Mouse (Mus musculus) C2C12 (cell line): ENCODE results near the gene Tekt4. TPM values are rescaled to one million over a fixed set of nuclear protein-coding genes. Genes with fewer than 3 reads are reported as not detected.

Experiments used
- H3K27me3 ChIP-seq: one replicate; pipeline ENCODE4 v1.6.1; 2011; ENCODE audit not compliant: control insufficient read depth, insufficient read depth, insufficient read length
- H3K36me3 ChIP-seq: one replicate; pipeline ENCODE4 v1.6.1; 2011; ENCODE audit not compliant: control insufficient read depth, insufficient read depth
- H3K4me3 ChIP-seq: one replicate; pipeline ENCODE4 v1.5.1; 2011; ENCODE audit warnings: mild to moderate bottlenecking, control low read depth; ENCODE audit not compliant: poor library complexity, insufficient read depth, severe bottlenecking
- H3K79me2 ChIP-seq: one replicate; pipeline ENCODE4 v1.6.1; 2011; ENCODE audit not compliant: control insufficient read depth, insufficient read depth
- H3K79me3 ChIP-seq: one replicate; pipeline ENCODE4 v1.6.1; 2011; ENCODE audit warnings: low read depth, control low read depth
- H3ac ChIP-seq: one replicate; pipeline ENCODE3; 2011; ENCODE audit warnings: low read depth; ENCODE audit not compliant: control insufficient read depth, insufficient read length
- CEBPB ChIP-seq: IDR thresholded peaks from one replicate; pipeline ENCODE4 v1.6.1; 2011; ENCODE audit warnings: low read depth, mild to moderate bottlenecking, control low read depth, moderate library complexity
- CTCF ChIP-seq: IDR thresholded peaks from one replicate; pipeline ENCODE4 v1.5.1; 2011; ENCODE audit not compliant: control insufficient read depth, insufficient read depth, insufficient read length
- FOSL1 ChIP-seq: IDR thresholded peaks from one replicate; pipeline ENCODE4 v1.8.0; 2011; ENCODE audit warnings: mild to moderate bottlenecking, low read length; ENCODE audit not compliant: poor library complexity, insufficient read depth, severe bottlenecking
- MAX ChIP-seq: IDR thresholded peaks from one replicate; pipeline ENCODE4 v1.6.1; 2011; ENCODE audit warnings: mild to moderate bottlenecking, control low read depth
- MYOD1 ChIP-seq: IDR thresholded peaks from one replicate; pipeline ENCODE4 v1.6.1; 2011; ENCODE audit warnings: low read depth; ENCODE audit not compliant: control insufficient read depth, insufficient read length
- MYOG ChIP-seq: IDR thresholded peaks from one replicate; pipeline ENCODE4 v1.6.1; 2011; ENCODE audit not compliant: control insufficient read depth, insufficient read length; ENCODE audit errors: extremely low read depth
- USF1 ChIP-seq: IDR thresholded peaks from one replicate; pipeline ENCODE4 v1.6.1; 2011; ENCODE audit warnings: low read depth, mild to moderate bottlenecking, control low read depth, moderate library complexity
- polyA plus RNA-seq: library from polyadenylated mRNA; unstranded; fragments of >200 nt; fragmentation: generic; extraction: Trizol; gene quantifications from one replicate; pipeline ENCODE4 v1.2.1, GENCODE M21; 2012; ENCODE audit warnings: missing spikeins

Gene Tekt4
- polyA plus RNA-seq, 1 experiment = not detected

DNA sequence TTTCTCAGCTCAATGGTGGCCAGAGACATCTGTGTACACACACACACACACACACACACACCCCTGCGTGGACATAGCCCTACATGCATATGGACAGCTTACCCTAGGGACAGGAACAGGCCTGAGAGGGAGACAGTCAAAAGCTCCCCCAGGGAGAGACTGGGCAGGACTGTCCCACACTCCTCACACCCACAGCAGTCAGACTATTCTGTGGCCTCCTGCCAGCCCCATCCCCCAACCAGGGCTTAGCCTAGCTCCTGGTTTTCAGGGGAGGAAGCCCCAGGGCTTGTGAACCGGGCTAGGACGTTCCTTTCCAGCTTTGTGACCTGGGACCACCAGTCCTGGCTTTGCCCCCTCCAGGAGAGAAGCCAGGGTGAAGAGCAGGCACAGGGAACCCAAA, 38.2 kb upstream of the Tekt4 start:
- Histone ChIP-seq H3K79me2 (no peaks in the 10 kb centered on the region), H3K79me3 (no peaks in the 10 kb centered on the region), H3K27me3 (peaks cover 4% of the 10 kb centered on the region), H3K4me3 (no peak overlapping the region), H3K36me3 (no peaks in the 10 kb centered on the region), H3ac (no peak overlapping the region)
- TF ChIP-seq FOSL1 (no peak), CEBPB (no peak)

DNA sequence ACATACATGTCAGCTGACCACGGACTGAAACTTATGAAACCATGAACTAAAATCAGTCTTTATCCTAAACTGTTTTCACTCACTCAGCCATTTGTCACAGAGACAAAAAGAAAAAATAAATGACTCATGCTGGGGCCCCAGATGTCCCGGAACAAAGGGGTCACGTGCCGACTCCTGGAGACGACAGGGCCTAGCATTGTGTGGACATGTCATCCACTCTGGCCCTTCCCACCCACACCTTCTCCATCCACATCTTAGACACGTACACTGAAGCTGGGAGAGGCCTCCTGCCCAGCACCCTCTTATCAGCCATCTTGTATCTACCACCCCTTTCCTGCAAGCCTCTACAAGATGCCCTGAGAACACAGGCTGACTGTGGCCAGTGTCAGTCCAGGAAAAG, 36.4 kb upstream of the Tekt4 start:
- H3K79me3 ChIP-seq = no peaks in the 10 kb centered on the region
- peaks cover 9% of the 10 kb centered on the region for H3K27me3 ChIP-seq
- TF ChIP-seq USF1 (peak; percentile 67), MYOG (no peak)
- H3ac ChIP-seq = no peak overlapping the region
- no peaks in the 10 kb centered on the region for H3K36me3 ChIP-seq
- no peak overlapping the region for H3K4me3 ChIP-seq
- no peaks in the 10 kb centered on the region for H3K79me2 ChIP-seq

GRCm38 (mm10) chr17:25418926-25419325, 35.5 kb upstream of the Tekt4 start:
- TF ChIP-seq MYOG (no peak), USF1 (no peak), MAX (no peak), MYOD1 (no peak), FOSL1 (no peak), CTCF (no peak), CEBPB (no peak)
- no peak overlapping the region for H3ac ChIP-seq
- H3K4me3 ChIP-seq = no peak overlapping the region
- no peaks in the 10 kb centered on the region for H3K79me3 ChIP-seq
- H3K27me3 ChIP-seq = peaks cover 17% of the 10 kb centered on the region
- no peaks in the 10 kb centered on the region for H3K79me2 ChIP-seq
- no peaks in the 10 kb centered on the region for H3K36me3 ChIP-seq

- TF ChIP-seq CEBPB = no peak
- TF ChIP-seq USF1 = no peak
- TF ChIP-seq MAX = no peak
- no peak for TF ChIP-seq MYOD1
- no peak for TF ChIP-seq CTCF
- no peak for TF ChIP-seq MYOG
- TF ChIP-seq FOSL1 = no peak
- no peaks in the 10 kb centered on the region for H3K79me2 ChIP-seq
- H3K36me3 ChIP-seq = no peaks in the 10 kb centered on the region
- H3K79me3 ChIP-seq = no peaks in the 10 kb centered on the region
- H3K27me3 ChIP-seq = peaks cover 32% of the 10 kb centered on the region
- H3ac ChIP-seq = no peak overlapping the region
- H3K4me3 ChIP-seq = no peak overlapping the region
Observed at GRCm38 (mm10) chr17:25420998-25421397, 33.4 kb upstream of the Tekt4 start.

DNA sequence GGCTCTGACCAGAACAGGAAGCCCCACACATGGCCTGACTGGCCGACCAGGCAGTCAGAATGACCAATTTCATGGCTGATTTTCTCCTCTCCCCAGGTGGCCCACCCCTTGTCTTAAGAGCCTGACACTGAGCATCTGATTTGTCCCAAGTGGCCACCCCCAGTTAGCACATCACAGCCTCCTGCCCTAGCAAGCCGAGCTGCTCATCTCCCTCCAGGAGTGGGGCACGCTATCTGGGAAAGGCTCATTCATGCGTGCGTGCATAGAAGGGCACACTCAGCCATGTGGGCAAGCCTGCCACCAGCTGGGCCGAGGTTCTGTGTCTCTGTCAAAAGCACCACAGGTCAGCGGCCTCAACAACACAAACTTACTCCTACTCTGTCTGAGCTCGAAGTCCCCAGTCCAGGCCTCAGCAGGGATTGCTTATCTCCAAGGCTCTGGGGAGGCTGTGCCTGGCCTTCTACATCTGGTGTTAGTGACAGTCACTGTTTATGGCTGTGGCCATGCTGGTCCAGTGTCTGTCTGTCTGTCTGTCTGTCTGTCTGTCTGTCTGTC, 29.8 kb upstream of the Tekt4 start:
- Histone ChIP-seq H3K79me3 (no peaks in the 10 kb centered on the region), H3K4me3 (no peak overlapping the region), H3K27me3 (peaks cover 47% of the 10 kb centered on the region), H3K79me2 (no peaks in the 10 kb centered on the region), H3ac (no peak overlapping the region), H3K36me3 (no peaks in the 10 kb centered on the region)
- TF ChIP-seq MYOD1 (no peak), MYOG (no peak), CTCF (no peak), CEBPB (no peak), FOSL1 (no peak), MAX (no peak), USF1 (no peak)

- Histone ChIP-seq H3K79me2 (no peaks in the 10 kb centered on the region), H3K36me3 (no peaks in the 10 kb centered on the region), H3ac (no peak overlapping the region), H3K79me3 (no peaks in the 10 kb centered on the region), H3K4me3 (no peak overlapping the region), H3K27me3 (peaks cover 49% of the 10 kb centered on the region)
- no peak for TF ChIP-seq MYOG
- TF ChIP-seq FOSL1 = no peak
- TF ChIP-seq CTCF = no peak
- TF ChIP-seq MAX = no peak
- TF ChIP-seq USF1 = no peak
- TF ChIP-seq MYOD1 = no peak
- no peak for TF ChIP-seq CEBPB
Observed at GRCm38 (mm10) chr17:25425996-25426395, 28.4 kb upstream of the Tekt4 start.
